Mouse (Mus musculus) CH12.LX (cell line): ENCODE data around the gene Sept1. TPM values are rescaled to one million over a fixed set of nuclear protein-coding genes. Genes with fewer than 3 reads are reported as not detected.

Experiments
- DNase-seq: peaks from one replicate; pipeline ENCODE4 v3.0.0-alpha.2; 2013; ENCODE audit errors: extremely low read depth
- H3K27ac ChIP-seq: 2 replicates; pipeline ENCODE4 v1.5.1; 2012; ENCODE audit warnings: low read depth, mild to moderate bottlenecking, control low read depth, moderate library complexity; ENCODE audit not compliant: insufficient read depth
- H3K27me3 ChIP-seq: replicated peaks from 2 replicates; pipeline ENCODE3; 2012; ENCODE audit warnings: inconsistent platforms
- H3K36me3 ChIP-seq, 2 experiments: replicated peaks in 1 of 2; 2 replicates each; pipeline versions ENCODE3 to v1.6.1; 2012; ENCODE audit warnings: inconsistent platforms in 1 of 2, low read length in 1 of 2, mild to moderate bottlenecking in 1 of 2, mixed read lengths in 1 of 2, moderate library complexity in 1 of 2; ENCODE audit not compliant: control insufficient read depth in 1 of 2, insufficient read depth in 1 of 2
- H3K4me1 ChIP-seq, 2 experiments: 2 replicates each; pipeline ENCODE4 v1.6.1; 2012; ENCODE audit warnings: inconsistent platforms in 1 of 2, moderate library complexity in 1 of 2; ENCODE audit not compliant: insufficient read depth in 2 of 2, control insufficient read depth in 1 of 2
- H3K4me2 ChIP-seq: 2 replicates; pipeline ENCODE4 v1.6.1; 2012; ENCODE audit warnings: low read depth, mild to moderate bottlenecking, control low read depth; ENCODE audit not compliant: poor library complexity, insufficient read depth, severe bottlenecking
- H3K4me3 ChIP-seq, 3 experiments: fragments of 150-350 bp in 1 of 3; sonication (generic) in 1 of 3; replicated peaks in 1 of 3; 2 replicates each; pipeline versions ENCODE3 to v1.5.1; 2011 to 2012; ENCODE audit warnings: low read depth in 2 of 3, low read length in 2 of 3, mild to moderate bottlenecking in 2 of 3, moderate library complexity in 2 of 3, control low read depth in 1 of 3, improper control_type of control experiment in 1 of 3, inconsistent platforms in 1 of 3, mixed read lengths in 1 of 3; ENCODE audit not compliant: poor library complexity in 1 of 3
- H3K79me2 ChIP-seq: replicated peaks from 2 replicates; pipeline ENCODE4 v1.6.1; 2012; ENCODE audit warnings: mild to moderate bottlenecking, moderate library complexity; ENCODE audit not compliant: control insufficient read depth, poor library complexity, insufficient read depth, severe bottlenecking; ENCODE audit errors: extremely low read depth
- H3K9ac ChIP-seq: 2 replicates; pipeline ENCODE4 v1.6.1; 2012; ENCODE audit warnings: low read depth, mild to moderate bottlenecking, control low read depth, moderate library complexity; ENCODE audit not compliant: insufficient read depth
- H3K9me3 ChIP-seq: replicated peaks from 2 replicates; pipeline ENCODE3; 2012; ENCODE audit warnings: low read length, inconsistent platforms, mixed read lengths
- BHLHE40 ChIP-seq: IDR thresholded peaks from 2 replicates; pipeline ENCODE4 v1.6.1; 2011; ENCODE audit warnings: mild to moderate bottlenecking, low read depth, low read length, improper control_type of control experiment
- CTCF ChIP-seq, 2 experiments: IDR thresholded peaks in 1 of 2; conservative IDR thresholded peaks in 1 of 2; 2 replicates each; pipeline ENCODE4 v1.5.1; 2011 to 2012; ENCODE audit warnings: low read depth in 2 of 2, low read length in 2 of 2, improper control_type of control experiment in 1 of 2, inconsistent platforms in 1 of 2, mild to moderate bottlenecking in 1 of 2, moderate library complexity in 1 of 2
- E2F4 ChIP-seq: IDR thresholded peaks from 2 replicates; pipeline ENCODE4 v1.6.1; 2011; ENCODE audit warnings: low read depth, low read length, improper control_type of control experiment; ENCODE audit not compliant: insufficient replicate concordance
- ELF1 ChIP-seq: IDR thresholded peaks from 2 replicates; pipeline ENCODE4 v1.6.1; 2014; ENCODE audit warnings: low read depth, mild to moderate bottlenecking, inconsistent platforms, low read length, improper control_type of control experiment
- GABPA ChIP-seq: IDR thresholded peaks from 2 replicates; pipeline ENCODE4 v1.6.1; 2012; ENCODE audit warnings: low read depth, low read length, improper control_type of control experiment, inconsistent platforms; ENCODE audit not compliant: insufficient replicate concordance
- HCFC1 ChIP-seq: IDR thresholded peaks from 2 replicates; pipeline ENCODE4 v1.6.1; 2012; ENCODE audit warnings: low read depth, mild to moderate bottlenecking, inconsistent platforms, low read length, improper control_type of control experiment
- IRF4 ChIP-seq: IDR thresholded peaks from 2 replicates; pipeline ENCODE4 v1.6.1; 2014; ENCODE audit warnings: low read depth, mild to moderate bottlenecking, inconsistent platforms, low read length, improper control_type of control experiment
- JUN ChIP-seq: IDR thresholded peaks from 2 replicates; pipeline ENCODE4 v1.6.1; 2011; ENCODE audit warnings: low read depth, mild to moderate bottlenecking, low read length, improper control_type of control experiment, moderate library complexity; ENCODE audit not compliant: insufficient read depth
- JUND ChIP-seq: conservative IDR thresholded peaks from 2 replicates; pipeline ENCODE4 v1.6.1; 2011; ENCODE audit warnings: low read depth, low read length, improper control_type of control experiment
- MAFK ChIP-seq: IDR thresholded peaks from 2 replicates; pipeline ENCODE4 v1.6.1; 2011; ENCODE audit warnings: low read length, improper control_type of control experiment; ENCODE audit not compliant: insufficient replicate concordance
- MAX ChIP-seq: IDR thresholded peaks from 2 replicates; pipeline ENCODE4 v1.6.1; 2011; ENCODE audit warnings: low read length, improper control_type of control experiment
- MAZ ChIP-seq: IDR thresholded peaks from 2 replicates; pipeline ENCODE4 v1.6.1; 2012; ENCODE audit warnings: low read depth, mild to moderate bottlenecking, inconsistent platforms, low read length, improper control_type of control experiment, moderate library complexity
- MXI1 ChIP-seq: IDR thresholded peaks from 2 replicates; pipeline ENCODE4 v1.6.1; 2011; ENCODE audit warnings: mild to moderate bottlenecking, low read depth, low read length, improper control_type of control experiment
- MYC ChIP-seq: IDR thresholded peaks from 2 replicates; pipeline ENCODE4 v1.6.1; 2011; ENCODE audit warnings: low read depth, mild to moderate bottlenecking, improper control_type of control experiment, low read length
- NELFE ChIP-seq: IDR thresholded peaks from 2 replicates; pipeline ENCODE4 v1.6.1; 2011; ENCODE audit warnings: low read depth, low read length, improper control_type of control experiment
- PAX5 ChIP-seq: IDR thresholded peaks from 2 replicates; pipeline ENCODE4 v1.6.1; 2012; ENCODE audit warnings: low read length, inconsistent platforms, mixed read lengths
- POLR2A ChIP-seq: IDR thresholded peaks from 2 replicates; pipeline ENCODE4 v1.6.1; 2011; ENCODE audit warnings: low read depth, mild to moderate bottlenecking, improper control_type of control experiment, low read length
- POLR2AphosphoS2 ChIP-seq: IDR thresholded peaks from 2 replicates; pipeline ENCODE4 v1.6.1; 2011; ENCODE audit warnings: low read depth, low read length, improper control_type of control experiment
- RAD21 ChIP-seq: IDR thresholded peaks from 2 replicates; pipeline ENCODE4 v1.6.1; 2011; ENCODE audit warnings: low read depth, mild to moderate bottlenecking, low read length, improper control_type of control experiment, moderate library complexity
- RCOR1 ChIP-seq: conservative IDR thresholded peaks from 2 replicates; pipeline ENCODE4 v1.6.1; 2012; ENCODE audit warnings: low read depth, mild to moderate bottlenecking, inconsistent platforms, low read length, improper control_type of control experiment
- SIN3A ChIP-seq: IDR thresholded peaks from 2 replicates; pipeline ENCODE4 v1.6.1; 2012; ENCODE audit warnings: low read length, improper control_type of control experiment, inconsistent platforms
- SMC3 ChIP-seq: IDR thresholded peaks from 2 replicates; pipeline ENCODE4 v1.6.1; 2011; ENCODE audit warnings: low read depth, low read length, improper control_type of control experiment
- TBP ChIP-seq: conservative IDR thresholded peaks from 2 replicates; pipeline ENCODE4 v1.6.1; 2011; ENCODE audit warnings: low read depth, low read length, improper control_type of control experiment
- TCF12 ChIP-seq: IDR thresholded peaks from 2 replicates; pipeline ENCODE4 v1.6.1; 2014; ENCODE audit warnings: low read depth, mild to moderate bottlenecking, inconsistent platforms, low read length, improper control_type of control experiment
- UBTF ChIP-seq: IDR thresholded peaks from 2 replicates; pipeline ENCODE4 v1.6.1; 2012; ENCODE audit warnings: low read depth, mild to moderate bottlenecking, inconsistent platforms, low read length, improper control_type of control experiment, moderate library complexity
- USF2 ChIP-seq: conservative IDR thresholded peaks from 2 replicates; pipeline ENCODE4 v1.6.1; 2011; ENCODE audit warnings: low read depth, low read length, improper control_type of control experiment
- ZMIZ1 ChIP-seq: IDR thresholded peaks from 2 replicates; pipeline ENCODE4 v1.6.1; 2012; ENCODE audit warnings: low read depth, mild to moderate bottlenecking, inconsistent platforms, low read length, improper control_type of control experiment
- ZNF384 ChIP-seq: IDR thresholded peaks from 2 replicates; pipeline ENCODE4 v1.6.1; 2012; ENCODE audit warnings: low read depth, low read length, improper control_type of control experiment, inconsistent platforms
- dilution Hi-C: fragments of 300-500 bp; cut with MboI; formaldehyde crosslinking; loops from 2 replicates; pipeline ENCODE4 v1.14.3; 2020; ENCODE audit warnings: low sequenced_read_pairs; ENCODE audit not compliant: extremely low pct_unique_long_range_greater_than_20kb, extremely low pct_ligation_motif_present
- in situ Hi-C: fragments of 300-500 bp; cut with MboI; formaldehyde crosslinking; loops from 3 replicates; pipeline ENCODE4 v1.14.3; 2019; ENCODE audit warnings: low sequenced_read_pairs, low pct_ligation_motif_present, low pct_unique_long_range_greater_than_20kb, mixed read lengths
- polyA plus RNA-seq: library from polyadenylated mRNA; unstranded; fragments of >175 nt; gene quantifications from 2 replicates; pipeline ENCODE4 v1.2.1, GENCODE M21; 2012; ENCODE audit warnings: low read depth; ENCODE audit not compliant: insufficient read length
- total RNA-seq, 2 experiments: library from RNA; depleted of rRNA; stranded (reverse); fragments of 300-350 nt in 1 of 2; fragments of >200 nt in 1 of 2; gene quantifications; 2 replicates each; pipeline ENCODE4 v1.2.3; 2012 to 2014

Gene Sept1
- total and polyA plus RNA-seq, 3 experiments = 42.7 to 171 (median 92.3) TPM

GRCm38 (mm10) chr7:127243870-127244657 lies 11.1 kb upstream of the Sept1 start, which contains the start of gene Zfp771:
Gene Zfp771 (plus strand): TSS chr7:127244274.
- TF ChIP-seq RCOR1 (no peak), SMC3 (no peak), MAFK (no peak), NELFE (peak; percentile 94), ZMIZ1 (peak; percentile 82), TBP (peak; percentile 79), TCF12 (peak; percentile 81), CTCF (conservative IDR thresholded peaks at IDR 0.05 in 1 of 2, IDR thresholded peaks at IDR 0.05 in 1 of 2; ENCODE audit: low read depth in 2 of 2, low read length in 2 of 2) (peak in 1 of 2 experiments; percentile 11; a peak in 1 of 4 replicates), ZNF384 (0 out of 2 replicates have a peak, but pooled peaks have one; percentile 2), RAD21 (no peak), POLR2A (peak; percentile 98), MAZ (peak; percentile 66; the same call in 1 of the 2 replicates), GABPA (no peak), MXI1 (peak; percentile 89), IRF4 (peak; percentile 42), MAX (peak; percentile 48), POLR2AphosphoS2 (peak; percentile 62; the same call in 1 of the 2 replicates), BHLHE40 (peak; percentile 16), E2F4 (no peak), JUN (no peak), USF2 (no peak), UBTF (peak; percentile 99), PAX5 (no peak), ELF1 (peak; percentile 57; the same call in 1 of the 2 replicates), MYC (peak; percentile 56), SIN3A (peak; percentile 66; the same call in 1 of the 2 replicates), JUND (no peak), HCFC1 (peak; percentile 59)
- TF ChIP-seq, all 38 proteins: peak for 18
- H3K9ac ChIP-seq = peak within 1 kb of the TSS; percentile 99
- peaks cover 14 to 42% of the 10 kb centered on the region in 2 experiments for H3K4me1 ChIP-seq
- no peaks in the 10 kb centered on the region for H3K27me3 ChIP-seq
- H3K4me3 ChIP-seq = peak within 1 kb of the TSS; percentile 76 to 90 (median 82)
- H3K27ac ChIP-seq = peak within 1 kb of the TSS; percentile 88
- H3K36me3 ChIP-seq = peaks cover 16 to 33% of the 10 kb centered on the region in 2 experiments
- H3K4me2 ChIP-seq = peak within 1 kb of the TSS; percentile 64
- H3K9me3 ChIP-seq = peaks cover 3% of the 10 kb centered on the region
- dilution Hi-C loops = no loop called here
- H3K79me2 ChIP-seq = peaks cover 4% of the 10 kb centered on the region
- peak; percentile 96 for DNase-seq
- in situ Hi-C loops = no loop called here
